Mouse (Mus musculus): ENCODE results near the gene Cxadr. TPM values are rescaled to one million over a fixed set of nuclear protein-coding genes. Genes with fewer than 3 reads are reported as not detected.

Gene Cxadr
- polyA plus RNA-seq, 1 experiment from 2014 or later, result 51.4 TPM

GRCm38 (mm10) chr16:78399423-78399822, 98.1 kb downstream of the Cxadr start:
- no peak overlapping the region for H3K4me2 ChIP-seq (ENCODE audit: low read depth, low read length)
- WGBS, result 87% methylated on average over 3 of the region's 3 CpGs
- H3K4me3 ChIP-seq (ENCODE audit: low read length), result no peak overlapping the region
- no peak overlapping the region for H3K27ac ChIP-seq (ENCODE audit: low read length)
- no peak for ATAC-seq
- H3K36me3 ChIP-seq (ENCODE audit: control insufficient read depth, insufficient read depth, low read length), result no peaks in the 10 kb centered on the region
- no peak overlapping the region for H3K9ac ChIP-seq (ENCODE audit: low read depth, low read length)
- no peaks in the 10 kb centered on the region for H3K9me3 ChIP-seq (ENCODE audit: control insufficient read depth, low read length)
- H3K27me3 ChIP-seq (replicated peaks; ENCODE audit: control insufficient read depth, insufficient read depth, low read length), result no peaks in the 10 kb centered on the region
- no peaks in the 10 kb centered on the region for H3K4me1 ChIP-seq (ENCODE audit: control insufficient read depth, insufficient read depth, low read length)

- no peaks in the 10 kb centered on the region for H3K9me3 ChIP-seq (ENCODE audit: control insufficient read depth, low read length)
These were observed 101.0 kb downstream of the Cxadr start for GRCm38 (mm10) chr16:78402316-78402715.

GRCm38 (mm10) chr16:78406657-78407056, 105.4 kb downstream of the Cxadr start:
- ATAC-seq, result no peak
- no peak overlapping the region for H3K9ac ChIP-seq (ENCODE audit: low read depth, low read length)
- H3K36me3 ChIP-seq (ENCODE audit: control insufficient read depth, insufficient read depth, low read length), result no peaks in the 10 kb centered on the region
- H3K9me3 ChIP-seq (ENCODE audit: control insufficient read depth, low read length), result no peaks in the 10 kb centered on the region
- H3K4me3 ChIP-seq (ENCODE audit: low read length), result no peak overlapping the region
- no peaks in the 10 kb centered on the region for H3K27me3 ChIP-seq (replicated peaks; ENCODE audit: control insufficient read depth, insufficient read depth, low read length)
- H3K4me2 ChIP-seq (ENCODE audit: low read depth, low read length), result no peak overlapping the region
- 80% methylated on average over 2 of the region's 2 CpGs for WGBS
- H3K27ac ChIP-seq (ENCODE audit: low read length), result no peak overlapping the region
- H3K4me1 ChIP-seq (ENCODE audit: control insufficient read depth, insufficient read depth, low read length), result no peaks in the 10 kb centered on the region

More at GRCm38 (mm10) chr16:78402316-78402715, 101.0 kb downstream of the Cxadr start:
- H3K36me3 ChIP-seq (ENCODE audit: control insufficient read depth, insufficient read depth, low read length), result no peaks in the 10 kb centered on the region
- no peak overlapping the region for H3K4me3 ChIP-seq (ENCODE audit: low read length)
- H3K9ac ChIP-seq (ENCODE audit: low read depth, low read length), result no peak overlapping the region
- WGBS, result 54% methylated on average over 2 of the region's 2 CpGs
- no peak for ATAC-seq
- no peaks in the 10 kb centered on the region for H3K4me1 ChIP-seq (ENCODE audit: control insufficient read depth, insufficient read depth, low read length)
- no peak overlapping the region for H3K4me2 ChIP-seq (ENCODE audit: low read depth, low read length)
- no peaks in the 10 kb centered on the region for H3K27me3 ChIP-seq (replicated peaks; ENCODE audit: control insufficient read depth, insufficient read depth, low read length)
- no peak overlapping the region for H3K27ac ChIP-seq (ENCODE audit: low read length)

- ATAC-seq, result no peak
- H3K4me1 ChIP-seq (ENCODE audit: control insufficient read depth, insufficient read depth, low read length), result no peaks in the 10 kb centered on the region
- no peak overlapping the region for H3K27ac ChIP-seq (ENCODE audit: low read length)
- no peak overlapping the region for H3K4me2 ChIP-seq (ENCODE audit: low read depth, low read length)
- no peaks in the 10 kb centered on the region for H3K36me3 ChIP-seq (ENCODE audit: control insufficient read depth, insufficient read depth, low read length)
- WGBS, result 87% methylated on average over 6 of the region's 6 CpGs
- no peaks in the 10 kb centered on the region for H3K9me3 ChIP-seq (ENCODE audit: control insufficient read depth, low read length)
- H3K27me3 ChIP-seq (replicated peaks; ENCODE audit: control insufficient read depth, insufficient read depth, low read length), result no peaks in the 10 kb centered on the region
- no peak overlapping the region for H3K4me3 ChIP-seq (ENCODE audit: low read length)
- H3K9ac ChIP-seq (ENCODE audit: low read depth, low read length), result no peak overlapping the region
These were observed 106.6 kb downstream of the Cxadr start for GRCm38 (mm10) chr16:78407855-78408254.

Other genes starting within 250 kb of the Cxadr start
- 9.4 and 15.3 TPM in 2 replicates for gene Btg3, start 75.7 kb downstream of the Cxadr start, polyA plus RNA-seq (2015; fragmentation: Nextera tagmentation; extraction: Ambion mirVana)

Measured in intestine, embryonic 16.5 days (tissue).